Mouse (Mus musculus) midbrain, embryonic 10.5 days (tissue): ENCODE data around the gene Arfgef3. TPM values are rescaled to one million over a fixed set of nuclear protein-coding genes. Genes with fewer than 3 reads are reported as not detected.

ENCODE experiments used
- DNase-seq: peaks from one replicate; pipeline ENCODE4 v3.0.0-alpha.2; 2017; ENCODE audit warnings: low spot score
- H3K27ac ChIP-seq: fragments of 300-500 bp; sonication (generic); replicated peaks from 2 replicates; pipeline ENCODE4 v1.5.1; 2016; ENCODE audit warnings: mild to moderate bottlenecking
- H3K27me3 ChIP-seq: fragments of 300-500 bp; sonication (generic); 2 replicates; pipeline ENCODE4 v1.6.1; 2016; ENCODE audit warnings: low read depth, mild to moderate bottlenecking; ENCODE audit not compliant: poor library complexity, severe bottlenecking
- H3K36me3 ChIP-seq: fragments of 300-500 bp; sonication (generic); 2 replicates; pipeline ENCODE4 v1.6.1; 2016; ENCODE audit warnings: mild to moderate bottlenecking, moderate library complexity
- H3K4me1 ChIP-seq: fragments of 300-500 bp; sonication (generic); 2 replicates; pipeline ENCODE4 v1.6.1; 2016
- H3K4me3 ChIP-seq: fragments of 300-500 bp; sonication (generic); 2 replicates; pipeline ENCODE4 v1.5.1; 2016; ENCODE audit warnings: mild to moderate bottlenecking, moderate library complexity
- H3K9me3 ChIP-seq: fragments of 300-500 bp; sonication (generic); replicated peaks from 2 replicates; pipeline ENCODE4 v1.6.1; 2016; ENCODE audit warnings: mild to moderate bottlenecking
- whole genome bisulfite sequencing: fragments of 180-500 bp; shearing (Covaris S2); methylation state at CpG from one replicate; pipeline ENCODE4 v1.1.7; 2016; 5-methylcytosine and 5-hydroxymethylcytosine counted together
- polyA plus RNA-seq: library from polyadenylated mRNA; unstranded; fragments of >200 nt; fragmentation: Nextera tagmentation; extraction: Ambion mirVana; gene quantifications from 2 replicates; pipeline ENCODE4 v1.2.1, GENCODE M21; 2016

The Arfgef3 gene
- polyA plus RNA-seq, 1 experiment from 2014 or later: 0.49 TPM

DNA sequence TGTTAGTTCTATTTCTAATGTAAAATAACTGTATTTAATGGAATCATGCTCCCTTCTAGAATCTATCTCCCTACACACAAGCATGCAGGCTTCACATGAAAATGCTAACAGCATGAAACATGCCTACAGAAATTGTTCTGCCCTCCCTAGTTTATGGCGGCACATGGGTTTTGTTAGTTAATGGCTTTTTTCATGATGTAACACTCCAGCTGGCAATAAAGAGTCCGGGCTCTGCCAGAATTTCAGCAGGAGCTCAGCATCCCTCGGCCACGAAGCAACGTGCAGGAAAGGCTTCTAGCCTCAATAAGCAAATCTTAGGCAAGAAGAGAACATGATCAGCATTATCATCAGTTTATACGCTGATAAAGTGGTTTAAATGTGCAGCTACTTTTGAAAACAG lies 32.8 kb downstream of the Arfgef3 start:
- no peak overlapping the region for H3K4me3 ChIP-seq
- H3K27ac ChIP-seq: no peak overlapping the region
- DNase-seq: no peak
- no peaks in the 10 kb centered on the region for H3K4me1 ChIP-seq
- H3K27me3 ChIP-seq: no peaks in the 10 kb centered on the region
- no peaks in the 10 kb centered on the region for H3K9me3 ChIP-seq
- H3K36me3 ChIP-seq: no peaks in the 10 kb centered on the region
- WGBS: 89% methylated on average over 6 of the region's 6 CpGs

DNA sequence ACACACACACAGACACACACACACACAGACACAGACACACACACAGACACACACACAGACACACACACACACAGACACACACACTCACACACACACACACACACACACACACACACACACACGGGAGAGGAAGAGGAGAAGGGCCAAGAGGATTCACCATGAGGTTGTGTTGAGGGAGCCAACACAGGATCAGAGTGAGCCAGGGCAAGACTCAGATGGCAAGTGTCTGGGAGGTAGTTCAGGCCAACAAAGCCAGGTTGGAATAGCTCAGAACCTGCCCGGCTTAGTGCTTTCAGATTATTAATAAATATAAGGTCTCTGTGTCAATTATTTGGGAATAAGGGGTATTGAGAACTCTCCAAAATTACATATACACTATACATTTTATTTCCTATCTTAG lies 33.9 kb downstream of the Arfgef3 start:
- no peaks in the 10 kb centered on the region for H3K4me1 ChIP-seq
- WGBS: 91% methylated on average over 2 of the region's 2 CpGs
- H3K4me3 ChIP-seq: no peak overlapping the region
- no peaks in the 10 kb centered on the region for H3K36me3 ChIP-seq
- no peak for DNase-seq
- H3K9me3 ChIP-seq: no peaks in the 10 kb centered on the region
- H3K27ac ChIP-seq: no peak overlapping the region
- no peaks in the 10 kb centered on the region for H3K27me3 ChIP-seq

DNA sequence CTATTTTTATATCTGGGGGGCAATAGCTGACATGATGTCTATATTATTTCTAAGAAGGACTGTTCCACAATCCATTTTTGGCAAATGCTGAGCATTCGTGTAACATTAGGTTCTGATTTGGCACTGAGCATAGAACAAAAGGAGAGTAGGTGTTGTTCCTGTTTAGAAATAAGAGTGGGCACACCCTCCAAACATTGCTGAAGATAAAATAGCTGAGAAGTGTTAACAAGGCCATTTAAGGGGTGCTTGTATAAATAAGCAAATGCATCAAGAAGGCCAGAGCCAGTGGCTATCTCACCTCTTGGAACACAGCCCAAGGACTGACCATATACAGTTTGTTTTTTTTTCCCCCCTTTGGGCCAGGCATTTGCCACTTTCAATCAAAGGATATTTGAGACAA lies 35.1 kb downstream of the Arfgef3 start:
- H3K4me3 ChIP-seq: no peak overlapping the region
- H3K4me1 ChIP-seq: no peaks in the 10 kb centered on the region
- no peaks in the 10 kb centered on the region for H3K36me3 ChIP-seq
- WGBS: 98% methylated on average over 1 of the region's 1 CpGs
- no peaks in the 10 kb centered on the region for H3K9me3 ChIP-seq
- DNase-seq: no peak
- H3K27me3 ChIP-seq: no peaks in the 10 kb centered on the region
- no peak overlapping the region for H3K27ac ChIP-seq

DNA sequence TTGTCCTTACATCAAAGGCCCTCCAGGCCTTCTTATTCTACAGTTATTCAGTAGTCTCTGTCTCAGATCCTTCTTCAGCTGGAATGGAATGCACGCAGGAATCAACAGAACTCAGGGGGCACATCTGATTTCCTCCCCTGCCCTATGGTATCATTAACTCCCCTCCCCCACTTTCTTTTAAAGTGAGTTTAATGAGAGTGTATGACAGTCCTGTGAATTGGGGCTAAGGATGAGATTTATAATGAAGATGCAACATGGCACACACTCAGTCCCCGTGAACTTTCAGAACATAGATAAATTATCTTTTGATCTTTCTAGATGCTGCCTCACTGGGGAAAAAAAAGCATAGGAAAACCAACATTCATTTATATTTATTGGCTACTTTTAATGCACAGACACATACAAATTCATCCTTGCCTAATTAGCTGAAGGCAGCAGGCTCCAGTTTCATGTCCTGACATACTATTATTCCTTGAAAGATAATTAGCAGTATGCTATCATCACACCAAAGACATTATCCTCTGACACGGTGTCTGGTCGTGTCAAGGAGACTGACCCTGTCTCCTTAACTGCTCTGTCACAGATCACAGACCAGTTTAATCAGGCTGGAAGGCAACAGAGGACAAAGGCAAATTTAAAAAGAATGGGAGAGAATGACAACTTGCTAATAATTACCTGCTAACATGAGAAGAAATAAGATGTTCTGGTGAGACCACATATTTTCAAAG lies 39.2 kb downstream of the Arfgef3 start:
- Histone ChIP-seq H3K36me3 (no peaks in the 10 kb centered on the region), H3K9me3 (no peaks in the 10 kb centered on the region), H3K4me3 (no peak overlapping the region), H3K4me1 (no peaks in the 10 kb centered on the region), H3K27ac (no peak overlapping the region), H3K27me3 (no peaks in the 10 kb centered on the region)
- no peak for DNase-seq
- 66% methylated on average over 4 of the region's 4 CpGs for WGBS

DNA sequence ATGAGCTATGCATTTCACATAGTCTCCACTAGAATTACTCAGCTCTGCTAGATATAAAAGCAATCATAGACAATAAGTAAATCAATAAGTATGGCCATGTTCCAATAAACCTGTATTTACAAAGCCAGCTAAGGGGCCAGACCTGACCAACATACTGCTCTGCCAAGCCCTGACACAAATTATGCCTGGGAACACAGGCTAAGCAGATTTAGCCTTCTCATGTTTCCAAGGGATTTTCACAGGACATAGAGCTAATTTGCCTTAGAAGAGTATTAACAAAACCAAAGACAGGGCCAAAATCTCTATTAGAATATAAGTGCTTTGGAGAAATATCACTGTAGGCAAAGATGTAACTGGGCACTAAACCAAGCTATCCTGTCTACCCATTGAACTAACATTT lies 42.2 kb downstream of the Arfgef3 start:
- H3K27me3 ChIP-seq: no peaks in the 10 kb centered on the region
- peaks cover 2% of the 10 kb centered on the region for H3K4me1 ChIP-seq
- no peaks in the 10 kb centered on the region for H3K9me3 ChIP-seq
- H3K4me3 ChIP-seq: no peak overlapping the region
- H3K36me3 ChIP-seq: no peaks in the 10 kb centered on the region
- DNase-seq: no peak
- no peak overlapping the region for H3K27ac ChIP-seq

DNA sequence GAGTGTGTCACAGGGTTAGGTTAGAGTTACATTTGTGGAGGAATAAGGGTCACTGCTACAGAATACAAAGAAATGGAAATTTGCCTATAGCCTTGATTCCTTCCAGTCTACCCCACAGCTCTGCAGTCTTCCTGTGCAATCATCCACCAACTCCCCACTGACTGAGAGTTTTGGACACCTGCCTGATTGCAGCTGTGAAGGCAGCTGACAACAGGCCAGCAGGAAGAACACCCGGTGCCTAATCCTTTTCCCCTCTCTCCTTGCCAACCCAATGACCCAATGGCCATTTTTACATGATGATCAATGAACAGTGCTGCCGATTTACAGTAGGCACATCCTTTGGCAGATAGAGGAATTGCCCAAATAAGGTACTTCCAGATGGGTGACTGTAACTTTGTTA lies 43.6 kb downstream of the Arfgef3 start:
- Histone ChIP-seq H3K36me3 (no peaks in the 10 kb centered on the region), H3K4me3 (no peak overlapping the region), H3K27me3 (no peaks in the 10 kb centered on the region), H3K27ac (no peak overlapping the region), H3K9me3 (no peaks in the 10 kb centered on the region), H3K4me1 (peaks cover 9% of the 10 kb centered on the region)
- no peak for DNase-seq
- WGBS: 80% methylated on average over 2 of the region's 2 CpGs

DNA sequence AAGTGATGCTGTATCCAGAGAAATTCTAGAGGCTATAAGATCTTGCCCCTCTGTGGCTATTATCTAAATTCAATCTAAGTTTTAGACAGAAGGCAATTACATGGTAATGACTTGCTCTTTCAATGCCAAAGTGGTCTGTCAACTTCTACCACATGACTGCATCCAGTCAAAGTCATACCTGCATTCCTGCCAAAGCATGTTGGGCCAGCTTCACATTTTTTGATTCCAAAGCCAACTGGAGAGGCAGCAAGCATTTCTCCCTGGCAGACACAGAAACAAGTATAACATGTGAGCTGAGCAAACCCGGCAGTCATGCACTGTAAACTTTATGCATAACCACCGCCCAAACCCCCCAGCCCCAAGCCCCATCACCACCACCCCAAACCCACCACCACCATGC lies 44.6 kb downstream of the Arfgef3 start:
- 90% methylated on average over 2 of the region's 2 CpGs for WGBS
- no peaks in the 10 kb centered on the region for H3K27me3 ChIP-seq

DNA sequence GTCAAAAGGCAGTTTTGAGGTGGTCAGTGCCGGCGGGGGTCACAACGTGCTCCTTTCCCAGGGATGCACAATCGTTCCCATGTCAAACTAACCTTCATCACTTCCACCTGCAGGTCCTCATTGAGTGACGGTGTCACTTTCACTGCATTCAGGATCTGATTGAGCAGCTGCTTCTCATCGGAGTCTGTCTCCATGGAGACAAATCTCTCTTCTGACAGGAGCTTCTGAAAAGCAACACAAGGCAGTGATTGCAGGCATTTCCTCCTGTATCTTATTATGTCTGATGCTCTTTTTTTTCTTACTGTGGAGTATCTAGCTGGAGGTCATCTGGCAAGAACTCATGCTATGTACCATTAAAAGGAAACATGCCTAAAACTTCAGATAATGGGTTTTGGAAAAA lies 47.3 kb downstream of the Arfgef3 start:
- peaks cover 9% of the 10 kb centered on the region for H3K4me1 ChIP-seq
- no peaks in the 10 kb centered on the region for H3K27me3 ChIP-seq
- H3K9me3 ChIP-seq: no peaks in the 10 kb centered on the region
- H3K4me3 ChIP-seq: no peak overlapping the region
- 56% methylated on average over 6 of the region's 6 CpGs for WGBS
- H3K36me3 ChIP-seq: no peaks in the 10 kb centered on the region
- no peak overlapping the region for H3K27ac ChIP-seq
- no peak for DNase-seq

More for the DNA sequence above, 44.6 kb downstream of the Arfgef3 start:
- Histone ChIP-seq H3K36me3 (no peaks in the 10 kb centered on the region), H3K9me3 (no peaks in the 10 kb centered on the region), H3K27ac (no peak overlapping the region), H3K4me3 (no peak overlapping the region), H3K4me1 (peaks cover 9% of the 10 kb centered on the region)
- DNase-seq: no peak

DNA sequence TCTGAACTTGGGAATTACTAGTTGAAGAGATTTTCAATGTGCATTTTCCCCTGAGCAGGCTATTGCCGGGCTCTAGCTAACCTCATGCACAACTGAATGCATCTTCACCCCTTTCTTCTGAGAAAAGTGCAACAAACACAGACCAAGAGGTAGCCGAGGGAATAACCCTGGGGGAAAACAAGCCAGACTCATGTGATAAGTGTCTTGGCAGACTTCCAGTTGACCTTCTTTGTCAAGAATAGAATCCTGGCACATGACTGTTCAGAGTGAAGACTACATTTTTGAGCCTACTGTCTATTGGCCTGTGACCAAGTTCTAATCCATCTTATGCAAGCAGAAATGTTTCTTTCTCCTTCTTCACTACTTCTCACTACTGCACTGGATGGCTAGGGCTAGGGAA lies 55.5 kb downstream of the Arfgef3 start:
- H3K4me3 ChIP-seq: no peak overlapping the region
- no peak overlapping the region for H3K27ac ChIP-seq
- no peaks in the 10 kb centered on the region for H3K36me3 ChIP-seq
- no peaks in the 10 kb centered on the region for H3K9me3 ChIP-seq
- WGBS: 85% methylated on average over 2 of the region's 2 CpGs
- no peaks in the 10 kb centered on the region for H3K27me3 ChIP-seq
- H3K4me1 ChIP-seq: no peaks in the 10 kb centered on the region
- DNase-seq: no peak

DNA sequence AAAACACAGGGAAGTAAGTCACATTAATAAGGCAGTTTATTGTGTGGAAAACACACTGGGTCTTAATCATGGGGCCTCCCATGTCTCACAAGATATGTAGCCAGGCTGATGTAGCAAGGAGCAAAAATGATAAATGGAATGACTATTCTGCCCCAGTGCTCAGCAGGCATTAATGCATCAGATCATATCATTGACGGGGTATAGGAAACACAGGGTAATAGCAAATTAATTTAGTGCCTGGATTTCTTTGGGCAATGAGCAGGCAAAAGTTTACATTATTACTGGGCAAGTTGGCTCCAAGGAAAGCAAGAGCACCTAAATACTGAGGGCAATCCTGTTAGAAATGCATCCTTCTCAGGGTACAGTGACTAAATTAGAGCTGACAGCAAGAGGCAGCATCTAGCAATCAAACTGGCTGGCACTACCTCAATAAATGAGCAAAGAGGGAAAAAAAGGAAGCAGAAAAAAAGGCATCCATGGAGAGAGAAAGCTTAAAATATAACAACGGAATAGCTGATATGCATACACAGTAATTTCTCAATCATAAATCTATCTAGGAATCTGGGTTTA lies 62.3 kb downstream of the Arfgef3 start:
- no peak overlapping the region for H3K4me3 ChIP-seq
- WGBS: 85% methylated on average over 2 of the region's 2 CpGs
- no peaks in the 10 kb centered on the region for H3K27me3 ChIP-seq
- no peaks in the 10 kb centered on the region for H3K36me3 ChIP-seq
- no peak for DNase-seq
- no peaks in the 10 kb centered on the region for H3K9me3 ChIP-seq
- H3K4me1 ChIP-seq: no peaks in the 10 kb centered on the region
- no peak overlapping the region for H3K27ac ChIP-seq

DNA sequence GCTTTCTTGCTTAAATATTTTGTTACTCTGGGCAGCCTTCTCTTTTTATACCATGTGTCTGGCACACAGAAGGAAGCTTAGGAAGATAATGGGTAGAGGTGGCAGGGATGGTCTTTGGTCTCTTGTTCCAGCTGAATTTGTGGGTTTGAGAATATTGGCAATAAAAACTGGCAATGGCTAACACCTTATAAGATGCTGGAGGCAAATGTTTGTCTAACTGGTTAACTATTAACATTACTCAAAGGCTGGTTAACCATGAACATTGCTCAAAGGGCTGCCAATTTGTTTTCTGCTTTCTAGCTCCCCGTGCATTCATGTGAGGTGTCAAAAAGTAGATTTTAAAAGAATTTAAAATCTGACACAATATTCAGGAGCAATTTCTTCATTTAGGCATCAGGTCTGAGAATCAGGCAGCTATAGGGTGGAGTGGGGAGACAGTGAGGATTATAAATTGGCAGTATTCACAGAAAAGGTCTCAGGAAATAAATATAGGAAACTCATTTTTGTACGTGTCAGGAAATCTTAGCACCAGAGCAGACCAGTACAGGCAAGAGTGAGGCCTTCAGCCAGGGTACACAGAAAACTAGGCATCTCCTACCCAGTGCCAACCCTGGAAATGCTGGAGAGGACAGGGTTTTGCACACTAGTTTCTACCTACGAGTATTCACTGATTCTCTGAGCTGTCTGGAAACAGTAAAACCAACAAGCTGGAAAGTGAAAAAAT lies 62.9 kb downstream of the Arfgef3 start:
- H3K36me3 ChIP-seq: no peaks in the 10 kb centered on the region
- WGBS: 86% methylated on average over 3 of the region's 3 CpGs
- DNase-seq: no peak
- no peak overlapping the region for H3K4me3 ChIP-seq
- no peaks in the 10 kb centered on the region for H3K27me3 ChIP-seq
- no peaks in the 10 kb centered on the region for H3K4me1 ChIP-seq
- H3K9me3 ChIP-seq: no peaks in the 10 kb centered on the region
- H3K27ac ChIP-seq: no peak overlapping the region

DNA sequence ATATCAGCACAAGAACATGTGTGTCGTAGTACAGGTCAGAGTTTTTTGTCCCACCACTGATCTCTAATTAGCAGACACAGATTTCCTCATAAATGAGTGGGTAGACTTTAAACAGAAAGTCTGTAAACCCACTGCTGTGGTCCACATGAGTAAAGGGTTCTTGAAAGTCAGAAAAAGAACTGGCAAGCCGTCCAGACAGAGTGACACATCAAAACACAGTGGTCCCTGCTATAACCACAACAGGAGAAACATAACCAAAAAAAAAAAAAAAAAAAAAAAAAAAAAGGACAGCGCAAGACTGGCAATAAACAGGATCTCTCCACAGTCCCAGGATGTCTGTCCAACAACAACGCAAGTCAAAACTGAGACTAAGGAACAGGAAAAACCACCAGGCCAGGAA lies 64.9 kb downstream of the Arfgef3 start:
- Histone ChIP-seq H3K27me3 (no peaks in the 10 kb centered on the region), H3K4me3 (no peak overlapping the region), H3K4me1 (no peaks in the 10 kb centered on the region), H3K27ac (no peak overlapping the region), H3K36me3 (no peaks in the 10 kb centered on the region), H3K9me3 (peaks cover 15% of the 10 kb centered on the region)
- no peak for DNase-seq
- WGBS: 89% methylated on average over 4 of the region's 4 CpGs

DNA sequence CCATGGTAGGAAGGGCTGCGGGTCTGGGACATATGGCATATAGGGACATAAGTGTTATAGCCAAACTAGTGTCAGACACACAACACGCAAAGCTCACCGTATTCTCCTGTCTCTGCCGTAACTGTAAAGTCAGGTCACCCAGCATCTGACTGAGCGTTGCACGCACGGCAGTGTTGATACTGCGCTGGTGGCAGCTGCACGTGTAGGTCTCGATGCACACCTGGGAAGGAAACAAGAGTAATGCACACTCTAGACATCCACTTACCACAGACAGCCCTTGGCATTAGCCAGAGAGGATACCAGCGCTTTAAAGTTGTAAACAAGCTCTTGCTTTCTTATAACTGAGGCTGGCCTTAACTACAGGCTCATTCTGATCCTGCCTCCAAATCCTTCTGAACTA lies 79.0 kb downstream of the Arfgef3 start:
- Histone ChIP-seq H3K9me3 (peaks cover 2% of the 10 kb centered on the region; the same call in 1 of the 2 replicates), H3K4me3 (no peak overlapping the region), H3K4me1 (no peaks in the 10 kb centered on the region), H3K36me3 (no peaks in the 10 kb centered on the region), H3K27ac (no peak overlapping the region), H3K27me3 (no peaks in the 10 kb centered on the region)
- WGBS: 95% methylated on average over 11 of the region's 11 CpGs
- no peak for DNase-seq
